Mouse (Mus musculus): ENCODE measurements around the gene Cib2. TPM values are rescaled to one million over a fixed set of nuclear protein-coding genes. Genes with fewer than 3 reads are reported as not detected.
A peak's percentile ranks its signal among the peaks of the same experiment; 100 is the strongest.

Gene Cib2
- total RNA-seq, 2 experiments from 2014 or later: 20.7 to 22.3 TPM

DNA sequence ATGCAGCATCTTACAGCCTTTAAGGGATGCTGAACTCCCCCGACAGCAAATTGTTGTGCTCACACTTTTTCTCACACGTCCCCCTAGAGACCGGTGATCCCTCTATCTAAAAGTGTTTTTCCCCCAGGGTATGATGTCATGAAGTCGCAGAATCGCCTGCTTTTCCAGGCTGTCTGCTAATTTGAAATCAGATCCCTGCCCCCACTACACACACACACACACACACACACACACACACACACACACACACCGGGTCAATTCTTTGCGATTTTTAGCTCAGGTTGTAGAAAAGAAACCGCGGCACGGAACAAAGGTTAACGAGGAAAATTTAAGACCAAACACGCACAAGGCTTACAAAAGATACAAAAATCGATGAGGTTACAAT is 57.9 kb downstream of the Cib2 start:
- no peak for DNase-seq (ENCODE audit: low spot score in 2 of 2)
- intact Hi-C loops (cut with DNase I): loop anchor here (5.0 kb wide), 1 partner anchor 85 kb away; the partner anchor contains the start of gene Idh3a

DNA sequence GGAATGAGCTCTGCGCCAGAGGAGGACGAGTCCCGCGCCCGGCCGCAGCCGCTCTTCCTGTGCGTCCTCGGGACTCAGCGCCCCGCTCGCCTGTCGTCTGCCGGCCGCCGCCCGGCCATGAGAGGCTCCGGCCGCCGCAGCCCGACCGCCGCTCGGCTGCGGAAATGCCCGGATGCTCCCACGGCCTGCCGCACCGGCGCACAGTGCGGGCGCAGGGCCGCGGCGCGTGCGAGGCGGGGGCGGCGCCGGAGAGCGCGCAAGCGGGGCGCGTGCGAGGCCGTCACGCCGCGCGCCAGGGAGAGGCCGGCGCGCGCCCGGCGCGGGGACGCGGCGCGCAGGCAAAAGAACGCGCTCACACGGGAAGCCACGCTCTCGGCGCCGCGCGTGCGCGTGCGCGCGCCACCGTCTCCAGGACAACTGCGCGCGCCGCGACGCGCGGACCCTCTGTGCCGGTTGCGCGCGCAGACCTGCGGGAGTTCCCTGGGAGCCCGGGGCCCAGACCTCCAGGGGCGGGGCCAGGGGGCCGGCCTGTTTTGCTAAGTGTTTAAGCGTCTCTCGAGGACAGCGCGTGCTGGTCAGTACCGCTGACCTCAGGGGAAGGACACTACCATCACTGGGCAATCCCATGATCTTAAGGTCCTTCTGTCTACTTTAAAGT is 58.4 kb downstream of the Cib2 start, which contains the start of gene Dmxl2:
Gene Dmxl2, minus strand, starts transcription at position 174 of the 658 bp plus-strand sequence.
- intact Hi-C loops (cut with DNase I): loop anchor here (5.0 kb wide), 1 partner anchor 86 kb away; the partner anchor contains the start of gene Idh3a
- DNase-seq (ENCODE audit: low spot score in 2 of 2): peak; percentile 86 to 89

GRCm38 (mm10) chr9:54500832-54501452 is 59.1 kb downstream of the Cib2 start:
- DNase-seq (ENCODE audit: low spot score in 2 of 2): peak in 1 of 2 experiments; percentile 36
- intact Hi-C loops (cut with DNase I): loop anchor here (5.0 kb wide), 1 partner anchor 86 kb away; the partner anchor contains the start of gene Idh3a

DNA sequence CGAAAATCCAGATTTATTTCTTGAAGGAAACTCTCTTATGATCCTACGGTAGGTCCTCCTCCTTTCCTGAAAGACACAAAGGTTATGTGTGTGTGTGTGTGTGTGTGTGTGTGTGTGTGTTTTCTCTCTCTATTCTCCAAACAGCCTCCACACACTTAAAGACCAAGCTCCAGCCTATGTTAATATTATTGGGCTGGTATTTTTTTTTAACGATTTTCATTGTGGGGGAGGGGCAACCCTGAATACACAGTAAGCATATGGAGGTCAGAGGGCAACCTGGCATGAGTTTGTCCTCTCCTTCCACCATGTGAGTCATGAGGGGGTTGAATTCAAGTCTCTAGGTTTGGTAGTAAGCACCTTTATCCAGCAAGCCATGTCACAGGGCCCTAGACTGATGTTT is 60.2 kb downstream of the Cib2 start:
- DNase-seq (ENCODE audit: low spot score in 2 of 2): peak in 1 of 2 experiments; percentile 13
- intact Hi-C loops (cut with DNase I): loop anchor here (5.0 kb wide), 1 partner anchor 88 kb away; the partner anchor contains the start of gene Idh3a

DNA sequence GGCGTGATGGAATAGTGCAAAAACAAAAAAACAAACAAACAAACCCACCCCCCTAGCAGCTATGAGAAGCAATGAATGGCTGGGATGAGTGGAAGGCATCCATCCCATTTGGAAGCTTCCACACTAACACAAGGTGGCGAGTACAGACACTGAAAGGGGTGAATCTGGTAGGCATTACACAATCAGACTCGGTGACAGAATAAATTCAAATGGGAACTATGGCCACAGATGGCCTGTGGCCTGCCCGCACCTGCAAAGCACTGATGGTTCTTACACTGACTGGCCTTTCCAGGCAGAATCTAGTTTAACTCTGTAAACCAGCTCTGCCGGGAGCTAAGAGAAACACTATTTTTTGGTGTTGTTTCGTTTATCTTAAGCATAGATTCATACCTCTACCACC is 60.7 kb downstream of the Cib2 start:
- intact Hi-C loops (cut with DNase I): no loop called here
- DNase-seq (ENCODE audit: low spot score in 2 of 2): peak in 1 of 2 experiments; percentile 31

Other genes starting within 250 kb of the Cib2 start
- 100 to 1,000 TPM; 191 to 201 TPM for gene Dmxl2, start 58.6 kb downstream of the Cib2 start, total RNA-seq (2021)
- gene Sh2d7, start 21.2 kb downstream of the Cib2 start, total RNA-seq (2021): not detected
- gene Idh3a, start 26.1 kb upstream of the Cib2 start, total RNA-seq (2021): 100 to 1,000 TPM; 188 to 197 TPM
- gene Acsbg1, start 101.7 kb upstream of the Cib2 start, total RNA-seq (2021): 100 to 1,000 TPM; 119 to 141 TPM
- 10 to 100 TPM; 36.3 to 39.0 TPM for gene Dnaja4, start 138.7 kb upstream of the Cib2 start, total RNA-seq (2021)
- 10 to 100 TPM; 53.9 to 59.2 TPM for gene Wdr61, start 174.3 kb upstream of the Cib2 start, total RNA-seq (2021)
- gene Crabp1, start 204.5 kb upstream of the Cib2 start, total RNA-seq (2021): 1 to 10 TPM; 1.7 to 3.4 TPM

Data from left cerebral cortex, postnatal 25 days (tissue).